Mouse (Mus musculus): Measurements from ENCODE around the gene Afap1. TPM values are rescaled to one million over a fixed set of nuclear protein-coding genes. Genes with fewer than 3 reads are reported as not detected.
A peak's percentile ranks its signal among the peaks of the same experiment; 100 is the strongest.

The Afap1 gene
- total RNA-seq, 2 experiments from 2014 or later = 2.0 to 2.7 TPM

- 0 out of 2 replicates have a peak, but pooled peaks have one; percentile 35 for ATAC-seq (ENCODE audit: poor library complexity, severe bottlenecking)
These were observed 140.7 kb downstream of the Afap1 start for GRCm38 (mm10) chr5:36033531-36034426.

GRCm38 (mm10) chr5:36039596-36039995 is 146.5 kb downstream of the Afap1 start:
- no peak for ATAC-seq (ENCODE audit: poor library complexity, severe bottlenecking)

- no peak for ATAC-seq (ENCODE audit: poor library complexity, severe bottlenecking)
These were observed 147.5 kb downstream of the Afap1 start for GRCm38 (mm10) chr5:36040398-36041235.

GRCm38 (mm10) chr5:36041236-36041562 is 148.1 kb downstream of the Afap1 start:
- no peak for ATAC-seq (ENCODE audit: poor library complexity, severe bottlenecking)

- ATAC-seq (ENCODE audit: poor library complexity, severe bottlenecking) = no peak
These were observed 148.6 kb downstream of the Afap1 start for GRCm38 (mm10) chr5:36041756-36042155.

GRCm38 (mm10) chr5:36043154-36043553 is 150.0 kb downstream of the Afap1 start:
- no peak for ATAC-seq (ENCODE audit: poor library complexity, severe bottlenecking)

Other genes starting within 250 kb of the Afap1 start
- gene Htra3, start 213.5 kb upstream of the Afap1 start, total RNA-seq (2015) = 0.04 TPM in 1 of 2 replicates, not detected in the other
- not detected in 2 replicates for gene Htra3, start 213.5 kb upstream of the Afap1 start, total RNA-seq (2017)
- 6.6 and 6.8 TPM in 2 replicates for gene Sh3tc1, start 153.3 kb upstream of the Afap1 start, total RNA-seq (2015)
- gene Sh3tc1, start 153.3 kb upstream of the Afap1 start, total RNA-seq (2017) = 13.1 and 14.4 TPM in 2 replicates
- 0.04 TPM in 1 of 2 replicates, not detected in the other for gene Ablim2, start 135.4 kb upstream of the Afap1 start, total RNA-seq (2015)
- not detected in 2 replicates for gene Ablim2, start 135.4 kb upstream of the Afap1 start, total RNA-seq (2017)